Mouse (Mus musculus): Measurements from ENCODE around the gene Lrguk. TPM values are rescaled to one million over a fixed set of nuclear protein-coding genes. Genes with fewer than 3 reads are reported as not detected.

Lrguk gene
- polyA plus RNA-seq, 2 experiments = 0.29 to 0.43 TPM

DNA sequence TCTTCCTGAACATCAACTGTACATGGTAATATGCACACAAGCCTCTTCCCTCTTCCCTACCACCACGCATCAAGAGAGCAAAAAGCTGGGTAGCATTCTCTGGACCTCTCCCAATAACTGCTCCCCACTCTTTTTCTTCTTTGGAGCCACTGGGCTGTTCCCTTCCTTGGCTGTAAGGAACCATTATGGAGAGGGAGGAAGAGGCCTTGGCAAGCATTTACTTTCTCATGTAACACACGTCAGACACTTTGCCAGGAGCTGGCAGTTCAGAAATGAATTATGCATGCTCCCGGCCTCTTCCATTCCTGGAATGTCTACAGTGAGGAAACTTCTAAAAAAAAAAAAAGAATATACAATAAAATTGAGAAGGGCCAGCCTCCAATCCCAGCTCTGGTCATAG is 125.0 kb downstream of the Lrguk start:
- Histone ChIP-seq H3K4me3 (replicated peaks; ENCODE audit: low read length) (no peak overlapping the region), H3K4me2 (replicated peaks; ENCODE audit: low read depth, low read length, severe bottlenecking) (no peak overlapping the region), H3K4me1 (ENCODE audit: control insufficient read depth, insufficient read depth, low read length) (peaks cover 34% of the 10 kb centered on the region), H3K9me3 (ENCODE audit: control insufficient read depth, low read length) (no peaks in the 10 kb centered on the region), H3K27me3 (ENCODE audit: control insufficient read depth, insufficient read depth, low read length) (no peaks in the 10 kb centered on the region), H3K27ac (replicated peaks; ENCODE audit: low read depth, low read length) (peak overlapping the region; percentile 50), H3K9ac (ENCODE audit: low read depth, low read length, severe bottlenecking) (no peak overlapping the region), H3K36me3 (ENCODE audit: control insufficient read depth, insufficient read depth, low read length) (peaks cover 27% of the 10 kb centered on the region)
- WGBS = 39% methylated on average over 3 of the region's 3 CpGs
- TF ChIP-seq POLR2A (IDR thresholded peaks at IDR 0.05; ENCODE audit: borderline replicate concordance, extremely low read depth, insufficient read depth, insufficient read length) = no peak
- DNase-seq (ENCODE audit: low spot score) (no peak), ATAC-seq (ENCODE audit: low FRiP score, low read depth) (peak; percentile 44; the same call in 1 of the 2 replicates)

DNA sequence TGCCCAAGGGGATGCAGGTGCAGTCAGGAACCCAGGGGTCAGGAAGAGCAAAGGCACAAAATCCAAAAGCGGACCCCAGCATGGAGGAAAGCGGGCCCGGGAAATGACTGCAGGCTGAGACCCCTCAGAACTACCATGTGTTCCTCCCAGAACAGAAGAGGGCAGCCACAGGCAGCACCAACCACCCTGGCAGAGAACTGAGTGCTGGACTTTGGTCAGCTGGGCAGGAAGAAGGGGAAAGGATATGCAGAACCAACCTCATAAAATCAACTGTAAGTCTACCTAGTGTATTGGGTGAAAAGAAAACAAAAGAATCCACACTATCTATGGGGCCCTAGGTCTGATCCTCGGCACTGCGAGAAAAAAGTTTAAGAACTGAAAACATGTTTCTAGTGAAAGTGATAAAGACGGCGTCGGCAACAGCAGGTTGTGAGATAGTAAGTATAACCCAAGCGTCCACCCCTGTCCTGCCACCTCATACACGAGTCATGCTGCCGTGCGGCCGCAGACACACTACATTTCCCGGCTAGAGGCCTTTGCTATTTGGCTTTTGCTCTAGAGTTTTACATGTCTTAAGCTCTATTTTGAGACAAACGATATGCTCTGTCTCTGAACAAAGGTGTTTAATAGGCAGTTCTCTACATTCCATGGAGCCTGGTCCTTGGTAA is 126.0 kb downstream of the Lrguk start:
- no peak for DNase-seq (ENCODE audit: low spot score)
- Histone ChIP-seq H3K4me2 (replicated peaks; ENCODE audit: low read depth, low read length, severe bottlenecking) (no peak overlapping the region), H3K4me3 (replicated peaks; ENCODE audit: low read length) (no peak overlapping the region), H3K27me3 (ENCODE audit: control insufficient read depth, insufficient read depth, low read length) (no peaks in the 10 kb centered on the region), H3K27ac (replicated peaks; ENCODE audit: low read depth, low read length) (no peak overlapping the region), H3K9me3 (ENCODE audit: control insufficient read depth, low read length) (no peaks in the 10 kb centered on the region), H3K36me3 (ENCODE audit: control insufficient read depth, insufficient read depth, low read length) (peaks cover 38% of the 10 kb centered on the region), H3K9ac (ENCODE audit: low read depth, low read length, severe bottlenecking) (no peak overlapping the region), H3K4me1 (ENCODE audit: control insufficient read depth, insufficient read depth, low read length) (peaks cover 34% of the 10 kb centered on the region)
- 88% methylated on average over 15 of the region's 15 CpGs for WGBS
- ATAC-seq (ENCODE audit: low FRiP score, low read depth) = no peak
- TF ChIP-seq POLR2A (IDR thresholded peaks at IDR 0.05; ENCODE audit: borderline replicate concordance, extremely low read depth, insufficient read depth, insufficient read length) = no peak

DNA sequence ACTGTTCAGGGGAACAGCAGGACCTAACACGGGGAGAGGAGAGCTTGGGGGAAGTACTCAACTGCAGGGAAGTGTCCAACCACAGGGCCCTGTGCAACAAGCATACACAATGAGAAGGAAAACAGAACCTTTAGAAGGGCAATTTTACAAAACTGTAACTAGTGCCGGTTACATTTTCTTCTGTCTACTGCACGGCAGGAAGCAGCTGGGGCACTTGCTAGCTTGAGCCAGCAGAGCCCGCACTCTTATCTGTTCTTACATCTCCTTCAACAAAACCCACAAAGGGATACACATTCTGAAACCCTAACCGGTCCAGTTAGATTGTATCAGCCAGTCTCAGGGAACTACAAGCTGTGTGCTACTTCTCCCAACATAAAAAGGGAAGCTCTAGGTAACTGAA is 126.8 kb downstream of the Lrguk start:
- Histone ChIP-seq H3K4me3 (replicated peaks; ENCODE audit: low read length) (no peak overlapping the region), H3K4me1 (ENCODE audit: control insufficient read depth, insufficient read depth, low read length) (peaks cover 34% of the 10 kb centered on the region), H3K36me3 (ENCODE audit: control insufficient read depth, insufficient read depth, low read length) (peaks cover 46% of the 10 kb centered on the region), H3K27ac (replicated peaks; ENCODE audit: low read depth, low read length) (no peak overlapping the region), H3K9ac (ENCODE audit: low read depth, low read length, severe bottlenecking) (no peak overlapping the region), H3K9me3 (ENCODE audit: control insufficient read depth, low read length) (no peaks in the 10 kb centered on the region), H3K27me3 (ENCODE audit: control insufficient read depth, insufficient read depth, low read length) (no peaks in the 10 kb centered on the region), H3K4me2 (replicated peaks; ENCODE audit: low read depth, low read length, severe bottlenecking) (no peak overlapping the region)
- WGBS = 48% methylated on average over 5 of the region's 5 CpGs
- DNase-seq (ENCODE audit: low spot score) = no peak
- TF ChIP-seq POLR2A (IDR thresholded peaks at IDR 0.05; ENCODE audit: borderline replicate concordance, extremely low read depth, insufficient read depth, insufficient read length) = no peak
- no peak for ATAC-seq (ENCODE audit: low FRiP score, low read depth)

DNA sequence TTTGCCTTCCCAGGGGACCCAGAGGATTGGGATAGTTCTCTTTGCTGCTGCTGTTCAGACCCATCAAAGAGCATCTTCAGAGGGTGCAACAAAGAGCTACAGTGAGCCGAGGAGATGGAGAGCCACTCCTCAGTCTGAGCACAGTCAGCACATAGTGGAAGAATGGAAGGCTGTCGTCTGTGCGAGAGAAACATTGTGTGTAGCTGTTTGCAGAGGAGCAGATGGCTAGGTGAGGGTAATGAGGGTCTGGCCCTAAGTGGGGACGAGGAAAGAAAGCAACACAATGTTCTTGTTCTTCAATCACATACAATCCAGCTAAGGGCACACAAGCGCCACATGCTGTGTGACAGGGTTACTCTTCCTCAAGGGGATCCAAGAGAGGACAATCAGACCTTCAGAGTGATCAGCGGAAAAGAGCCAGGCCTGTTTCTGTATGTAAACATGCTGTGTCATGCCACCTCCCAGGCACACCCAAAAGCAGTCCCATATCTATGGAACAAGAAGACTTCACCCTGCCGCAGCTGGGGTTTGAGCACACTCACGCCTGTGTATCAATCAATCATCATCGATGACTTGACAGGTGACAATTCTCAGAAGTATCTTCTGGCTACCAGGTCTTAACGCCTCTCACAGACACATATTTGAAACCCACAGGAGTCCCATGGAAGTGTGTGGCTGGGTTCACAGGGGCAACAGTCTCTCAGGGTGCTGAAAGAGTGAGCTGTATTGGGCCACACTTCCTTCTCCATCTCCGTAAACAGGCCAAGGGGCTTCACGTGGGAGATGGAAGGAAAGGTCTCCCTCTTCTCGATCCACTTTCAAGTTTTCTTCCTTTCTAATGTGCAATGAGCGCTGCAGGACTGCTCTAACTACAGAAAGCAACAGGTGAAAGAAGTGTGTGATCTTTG is 127.8 kb downstream of the Lrguk start:
- peaks cover 54% of the 10 kb centered on the region for H3K36me3 ChIP-seq (ENCODE audit: control insufficient read depth, insufficient read depth, low read length)
- H3K4me1 ChIP-seq (ENCODE audit: control insufficient read depth, insufficient read depth, low read length) = peaks cover 34% of the 10 kb centered on the region
- H3K27me3 ChIP-seq (ENCODE audit: control insufficient read depth, insufficient read depth, low read length) = no peaks in the 10 kb centered on the region
- no peak for DNase-seq (ENCODE audit: low spot score)
- no peak overlapping the region for H3K4me3 ChIP-seq (replicated peaks; ENCODE audit: low read length)
- ATAC-seq (ENCODE audit: low FRiP score, low read depth) = no peak
- no peak for TF ChIP-seq POLR2A (IDR thresholded peaks at IDR 0.05; ENCODE audit: borderline replicate concordance, extremely low read depth, insufficient read depth, insufficient read length)
- H3K4me2 ChIP-seq (replicated peaks; ENCODE audit: low read depth, low read length, severe bottlenecking) = no peak overlapping the region
- no peak overlapping the region for H3K9ac ChIP-seq (ENCODE audit: low read depth, low read length, severe bottlenecking)
- no peak overlapping the region for H3K27ac ChIP-seq (replicated peaks; ENCODE audit: low read depth, low read length)
- no peaks in the 10 kb centered on the region for H3K9me3 ChIP-seq (ENCODE audit: control insufficient read depth, low read length)
- 77% methylated on average over 14 of the region's 14 CpGs for whole genome bisulfite sequencing

DNA sequence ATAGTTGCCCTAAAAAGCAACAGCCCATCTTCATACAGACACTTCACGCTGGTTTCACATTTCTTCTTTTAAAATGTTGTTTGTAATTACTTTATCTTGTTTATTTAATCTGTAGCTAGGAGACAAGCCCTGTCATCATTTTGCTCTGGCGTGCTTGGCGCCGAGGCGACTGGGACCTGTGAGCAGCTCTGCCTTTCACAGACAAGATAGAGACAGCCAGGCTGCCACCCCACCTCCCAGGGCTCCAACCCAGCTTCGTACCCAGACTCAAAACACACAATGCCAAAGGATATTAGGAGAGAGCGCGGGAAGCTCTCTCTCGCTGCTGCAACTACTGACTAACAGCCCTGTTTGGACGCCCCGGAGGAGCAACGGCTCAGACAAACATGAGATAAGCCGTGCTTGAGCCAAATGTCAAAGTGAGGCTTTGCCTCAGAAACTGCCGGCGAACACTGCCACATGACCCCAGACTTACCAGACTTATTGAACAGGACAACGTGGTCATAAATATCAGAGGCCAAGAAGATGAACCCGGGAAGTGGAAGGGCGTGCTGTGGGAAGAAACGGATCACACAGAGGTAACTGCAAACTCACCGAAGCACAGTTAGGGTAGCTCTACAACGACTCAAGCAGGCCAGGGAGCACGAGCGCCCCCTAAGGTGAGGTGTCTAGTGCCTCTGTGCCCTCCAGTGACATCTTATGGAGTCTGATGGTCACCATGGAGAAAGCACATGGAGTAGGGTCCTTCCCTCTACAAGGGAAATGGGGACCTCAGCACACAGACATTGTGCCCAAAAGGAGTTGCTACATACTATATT is 131.0 kb downstream of the Lrguk start:
- no peaks in the 10 kb centered on the region for H3K9me3 ChIP-seq (ENCODE audit: control insufficient read depth, low read length)
- no peak overlapping the region for H3K4me3 ChIP-seq (replicated peaks; ENCODE audit: low read length)
- no peak for ATAC-seq (ENCODE audit: low FRiP score, low read depth)
- H3K27ac ChIP-seq (replicated peaks; ENCODE audit: low read depth, low read length) = no peak overlapping the region
- H3K27me3 ChIP-seq (ENCODE audit: control insufficient read depth, insufficient read depth, low read length) = no peaks in the 10 kb centered on the region
- no peak overlapping the region for H3K4me2 ChIP-seq (replicated peaks; ENCODE audit: low read depth, low read length, severe bottlenecking)
- DNase-seq (ENCODE audit: low spot score) = no peak
- no peak overlapping the region for H3K9ac ChIP-seq (ENCODE audit: low read depth, low read length, severe bottlenecking)
- no peak for TF ChIP-seq POLR2A (IDR thresholded peaks at IDR 0.05; ENCODE audit: borderline replicate concordance, extremely low read depth, insufficient read depth, insufficient read length)
- peaks cover 10% of the 10 kb centered on the region; the same call in 1 of the 2 replicates for H3K4me1 ChIP-seq (ENCODE audit: control insufficient read depth, insufficient read depth, low read length)
- H3K36me3 ChIP-seq (ENCODE audit: control insufficient read depth, insufficient read depth, low read length) = peaks cover 75% of the 10 kb centered on the region
- 90% methylated on average over 23 of the region's 23 CpGs for WGBS

All from limb, embryonic 14.5 days (tissue).